Mouse (Mus musculus): ENCODE measurements at regions not wholly inside any gene's neighbourhood (a gene's known extent, or its start where the extent isn't known, plus 50 kb on each side); places are given as distances from the start of the nearest gene placed in this dataset.

DNA sequence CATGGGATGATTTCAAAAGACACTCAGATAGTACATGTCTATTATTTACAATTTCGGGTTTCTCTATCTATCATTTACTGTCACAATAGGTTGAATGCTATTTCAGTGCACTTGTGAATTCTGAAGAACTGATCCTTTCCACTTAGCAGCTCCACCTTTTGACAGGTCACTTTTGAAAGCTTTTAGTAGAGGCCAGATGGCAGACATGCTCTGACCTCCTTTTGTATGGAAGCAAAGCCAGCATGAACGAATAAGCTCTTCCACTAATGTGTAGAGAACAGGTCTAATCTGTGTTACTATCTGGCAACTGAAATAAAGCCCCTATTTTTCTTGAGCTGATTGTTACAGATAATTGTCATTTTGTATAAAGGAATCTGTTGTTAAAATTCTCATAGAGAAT is 278.4 kb upstream of the Hs3st1 start:
- Histone ChIP-seq H3K79me2 (replicated peaks; ENCODE audit: control insufficient read depth, extremely low read depth, insufficient read depth, poor library complexity, severe bottlenecking) (no peaks in the 10 kb centered on the region), H3K9ac (ENCODE audit: insufficient read depth, low read depth) (no peak overlapping the region), H3K9me3 (replicated peaks; ENCODE audit: low read length) (no peaks in the 10 kb centered on the region), H3K4me2 (ENCODE audit: insufficient read depth, low read depth, poor library complexity, severe bottlenecking) (no peak overlapping the region), H3K4me1 (ENCODE audit: control insufficient read depth in 1 of 2, insufficient read depth in 2 of 2) (no peaks in the 10 kb centered on the region), H3K27ac (ENCODE audit: insufficient read depth, low read depth) (no peak overlapping the region), H3K4me3 (replicated peaks in 1 of 3; ENCODE audit: low read depth in 2 of 3, low read length in 2 of 3, poor library complexity in 1 of 3) (no peak overlapping the region), H3K36me3 (replicated peaks in 1 of 2; ENCODE audit: control insufficient read depth in 1 of 2, insufficient read depth in 1 of 2, low read length in 1 of 2) (no peaks in the 10 kb centered on the region), H3K27me3 (replicated peaks) (no peaks in the 10 kb centered on the region)
- DNase-seq (ENCODE audit: extremely low read depth): no peak
- dilution Hi-C loops (cut with MboI; ENCODE audit: extremely low pct_ligation_motif_present, extremely low pct_unique_long_range_greater_than_20kb, low sequenced_read_pairs) (no loop called here), in situ Hi-C loops (cut with MboI; ENCODE audit: low pct_ligation_motif_present, low pct_unique_long_range_greater_than_20kb, low sequenced_read_pairs) (no loop called here)
- TF ChIP-seq CHD2 (IDR thresholded peaks at IDR 0.05; ENCODE audit: low read length) (no peak), EP300 (IDR thresholded peaks at IDR 0.05; ENCODE audit: low read length) (no peak), POLR2AphosphoS2 (IDR thresholded peaks at IDR 0.05; ENCODE audit: low read depth, low read length) (no peak), MEF2A (IDR thresholded peaks at IDR 0.05; ENCODE audit: borderline replicate concordance, low read depth, low read length) (no peak), MAZ (IDR thresholded peaks at IDR 0.05; ENCODE audit: low read depth, low read length) (no peak), CHD1 (IDR thresholded peaks at IDR 0.05; ENCODE audit: low read depth, low read length) (no peak), SIN3A (IDR thresholded peaks at IDR 0.05; ENCODE audit: low read length) (no peak), NELFE (IDR thresholded peaks at IDR 0.05; ENCODE audit: low read depth, low read length) (no peak), MAX (IDR thresholded peaks at IDR 0.05; ENCODE audit: low read length) (no peak), ZKSCAN1 (IDR thresholded peaks at IDR 0.05; ENCODE audit: borderline replicate concordance, low read depth, low read length) (no peak), UBTF (IDR thresholded peaks at IDR 0.05; ENCODE audit: low read depth, low read length) (no peak), RCOR1 (conservative IDR thresholded peaks at IDR 0.05; ENCODE audit: low read depth, low read length) (no peak), MYC (IDR thresholded peaks at IDR 0.05; ENCODE audit: low read depth, low read length) (no peak), BHLHE40 (IDR thresholded peaks at IDR 0.05; ENCODE audit: low read depth, low read length) (no peak), SMC3 (IDR thresholded peaks at IDR 0.05; ENCODE audit: low read depth, low read length) (no peak)

DNA sequence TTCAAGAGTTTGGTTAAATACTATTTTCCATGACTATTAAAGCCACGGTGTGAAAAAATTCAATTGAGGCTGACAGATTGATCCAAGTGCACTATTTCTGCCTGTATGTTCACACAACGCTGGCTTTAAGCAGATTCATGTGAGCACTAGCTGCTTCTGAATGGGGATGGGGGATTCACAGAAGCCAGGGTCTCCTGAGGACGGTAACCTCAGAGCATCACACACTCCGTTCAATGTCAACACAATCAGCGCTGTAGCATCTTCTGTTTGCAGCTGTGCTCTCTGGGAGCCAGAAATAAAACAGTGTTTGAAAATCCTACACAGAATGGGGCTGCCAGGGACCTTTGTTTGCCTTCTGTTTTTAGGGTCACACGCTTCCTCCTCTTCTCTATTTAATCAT is 275.0 kb upstream of the Hs3st1 start:
- Histone ChIP-seq H3K4me1 (ENCODE audit: control insufficient read depth in 1 of 2, insufficient read depth in 2 of 2) (no peaks in the 10 kb centered on the region), H3K36me3 (replicated peaks in 1 of 2; ENCODE audit: control insufficient read depth in 1 of 2, insufficient read depth in 1 of 2, low read length in 1 of 2) (no peaks in the 10 kb centered on the region), H3K27me3 (replicated peaks) (no peaks in the 10 kb centered on the region), H3K4me3 (replicated peaks in 1 of 3; ENCODE audit: low read depth in 2 of 3, low read length in 2 of 3, poor library complexity in 1 of 3) (no peak overlapping the region), H3K4me2 (ENCODE audit: insufficient read depth, low read depth, poor library complexity, severe bottlenecking) (no peak overlapping the region), H3K9me3 (replicated peaks; ENCODE audit: low read length) (no peaks in the 10 kb centered on the region), H3K79me2 (replicated peaks; ENCODE audit: control insufficient read depth, extremely low read depth, insufficient read depth, poor library complexity, severe bottlenecking) (no peaks in the 10 kb centered on the region), H3K9ac (ENCODE audit: insufficient read depth, low read depth) (no peak overlapping the region), H3K27ac (ENCODE audit: insufficient read depth, low read depth) (no peak overlapping the region)
- dilution Hi-C loops (cut with MboI; ENCODE audit: extremely low pct_ligation_motif_present, extremely low pct_unique_long_range_greater_than_20kb, low sequenced_read_pairs): no loop called here
- TF ChIP-seq MAX (IDR thresholded peaks at IDR 0.05; ENCODE audit: low read length) (no peak), CTCF (conservative IDR thresholded peaks at IDR 0.05 in 1 of 2, IDR thresholded peaks at IDR 0.05 in 1 of 2; ENCODE audit: low read depth in 2 of 2, low read length in 2 of 2) (no peak), ZNF384 (IDR thresholded peaks at IDR 0.05; ENCODE audit: low read depth, low read length) (no peak), MXI1 (IDR thresholded peaks at IDR 0.05; ENCODE audit: low read depth, low read length) (no peak), ZC3H11A (IDR thresholded peaks at IDR 0.05; ENCODE audit: low read depth, low read length) (no peak), POLR2A (IDR thresholded peaks at IDR 0.05; ENCODE audit: low read depth, low read length) (no peak), GABPA (IDR thresholded peaks at IDR 0.05; ENCODE audit: insufficient replicate concordance, low read depth, low read length) (no peak), SIN3A (IDR thresholded peaks at IDR 0.05; ENCODE audit: low read length) (no peak), JUND (conservative IDR thresholded peaks at IDR 0.05; ENCODE audit: low read depth, low read length) (no peak), SMC3 (IDR thresholded peaks at IDR 0.05; ENCODE audit: low read depth, low read length) (no peak), E2F4 (IDR thresholded peaks at IDR 0.05; ENCODE audit: insufficient replicate concordance, low read depth, low read length) (no peak), ETS1 (conservative IDR thresholded peaks at IDR 0.05; ENCODE audit: low read depth, low read length) (no peak), ZKSCAN1 (IDR thresholded peaks at IDR 0.05; ENCODE audit: borderline replicate concordance, low read depth, low read length) (no peak), NRF1 (IDR thresholded peaks at IDR 0.05; ENCODE audit: low read depth, low read length) (no peak), KAT2A (IDR thresholded peaks at IDR 0.05; ENCODE audit: insufficient replicate concordance, low read length) (no peak), POLR2AphosphoS2 (IDR thresholded peaks at IDR 0.05; ENCODE audit: low read depth, low read length) (no peak), MAFK (IDR thresholded peaks at IDR 0.05; ENCODE audit: insufficient replicate concordance, low read length) (no peak), UBTF (IDR thresholded peaks at IDR 0.05; ENCODE audit: low read depth, low read length) (no peak), IRF4 (IDR thresholded peaks at IDR 0.05; ENCODE audit: low read depth, low read length) (no peak), NELFE (IDR thresholded peaks at IDR 0.05; ENCODE audit: low read depth, low read length) (no peak)
- DNase-seq (ENCODE audit: extremely low read depth): no peak
- in situ Hi-C loops (cut with MboI; ENCODE audit: low pct_ligation_motif_present, low pct_unique_long_range_greater_than_20kb, low sequenced_read_pairs): no loop called here
